12 mouse cellular contexts compared by ENCODE assay signal in the genomic region with DNA sequence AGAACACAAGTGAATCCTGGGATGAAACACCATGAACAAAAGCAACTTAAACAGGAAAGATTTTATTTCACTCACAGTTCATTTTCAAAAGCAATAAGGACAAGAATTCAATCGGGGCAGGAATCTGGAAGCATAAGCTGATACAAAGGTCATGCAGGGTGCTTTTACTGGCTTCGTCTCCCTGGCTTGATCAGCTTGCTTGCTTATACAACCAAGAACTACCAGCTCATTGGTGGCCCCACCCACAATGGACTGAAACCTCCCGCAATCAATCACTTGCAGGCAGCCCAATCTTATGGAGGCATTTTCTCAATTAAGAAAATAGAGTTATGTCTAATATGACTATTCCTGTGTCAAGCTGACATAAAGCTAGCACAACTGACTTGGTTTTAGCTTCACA.
"Had no signal": no experiment of that assay in that cellular context is flagged by ENCODE, and none has a peak within 500 bp of the region (broad histone marks: within the 10 kb centered on the region; RNA-seq: fewer than 3 reads in every experiment).

No protein-coding gene starts in this region.

- H3K27ac ChIP-seq: liver, embryonic 13.5 days; midbrain, embryonic 15.5 days; neural tube, embryonic 12.5 days had no signal

- H3K4me1 ChIP-seq: midbrain, embryonic 15.5 days; neural tube, embryonic 12.5 days had no signal

- H3K4me3 ChIP-seq: liver, embryonic 13.5 days; midbrain, embryonic 15.5 days; neural tube, embryonic 12.5 days had no signal

- H3K27me3 ChIP-seq: liver, embryonic 13.5 days; midbrain, embryonic 15.5 days; neural tube, embryonic 12.5 days had no signal

- H3K36me3 ChIP-seq: liver, embryonic 13.5 days; midbrain, embryonic 15.5 days had no signal

- ATAC-seq: liver, postnatal 0 days; midbrain, embryonic 15.5 days had no signal

- H3K9me3 ChIP-seq: liver, embryonic 13.5 days; midbrain, embryonic 15.5 days; neural tube, embryonic 12.5 days had no signal

- H3K9ac ChIP-seq: liver, embryonic 13.5 days; liver, postnatal 0 days; midbrain, embryonic 15.5 days; neural tube, embryonic 12.5 days had no signal

- DNase-seq: kidney, postnatal 10 days; layer of hippocampus, adult 9-11 months; layer of hippocampus, postnatal 36 days; liver, embryonic 13.5 days; liver, postnatal 0 days; lung, postnatal 36 days; spleen, adult 18-20 months; thymus, adult 18-20 months; thymus, postnatal 14 days had no signal

- H3K4me2 ChIP-seq: liver, embryonic 13.5 days; midbrain, embryonic 11.5 days; midbrain, embryonic 15.5 days; neural tube, embryonic 12.5 days had no signal
